ENCODE assay signal across 8 mouse cellular contexts in the genomic region with DNA sequence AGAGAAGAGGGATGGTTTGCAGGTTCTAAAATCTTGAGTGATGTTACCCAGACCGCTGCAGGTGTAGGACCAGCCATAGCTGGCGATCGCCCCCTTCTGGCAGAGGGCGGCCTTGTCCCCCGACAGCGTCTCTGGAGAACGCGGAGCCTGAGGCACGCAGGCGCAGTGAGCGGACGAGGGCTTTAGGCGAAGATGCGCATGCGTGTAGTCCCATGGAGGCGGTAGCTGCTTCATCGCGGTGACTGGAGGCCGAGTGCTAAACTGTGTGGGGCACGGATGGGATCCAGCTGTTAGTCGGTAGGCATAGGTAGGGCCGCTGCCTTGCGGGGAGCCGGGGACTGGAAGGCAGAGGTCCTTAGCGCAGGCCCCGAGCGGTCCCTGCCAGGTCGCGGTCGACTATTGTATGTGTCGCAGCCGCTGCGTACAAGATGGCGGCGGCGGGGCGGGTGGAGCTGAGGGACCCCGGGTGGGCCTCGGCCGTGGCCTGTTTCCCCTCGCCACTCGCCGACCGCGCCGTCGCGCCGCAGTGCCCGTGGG. TPM values are rescaled to one million over a fixed set of nuclear protein-coding genes. Genes with fewer than 3 reads are reported as not detected.
A peak's percentile ranks its signal among the peaks of the same experiment; 100 is the strongest.
DNase-seq lines count a peak whose midpoint lies in the region; ATAC-seq and TF ChIP-seq lines count a peak whose summit lies in the region.

No protein-coding gene starts in this region.

- peak; percentile 84 for ATAC-seq in activated CD4-positive, CD25-positive, alpha-beta regulatory T cell, adult 4 months

- H3K27me3 ChIP-seq in megakaryocyte, embryonic 14.5 days (replicated peaks) = peaks cover 2% of the 10 kb centered on the region

- H3K27ac ChIP-seq in cortical plate, adult 2 months (ENCODE audit: insufficient read depth, low read length) = peak overlapping the region; percentile 83

- peak; percentile 87 for TF ChIP-seq CTCF in cortical plate, adult 2 months (IDR thresholded peaks at IDR 0.05; ENCODE audit: extremely low read depth, insufficient read depth, low read length)

- H3K9me3 ChIP-seq in megakaryocyte, embryonic 14.5 days = no peaks in the 10 kb centered on the region

- TF ChIP-seq POLR2A in cortical plate, adult 2 months (IDR thresholded peaks at IDR 0.05; ENCODE audit: extremely low read depth, insufficient read depth, low read length) = peak; percentile 99

- peak; percentile 97 for DNase-seq in gastrocnemius, adult 8-10 months (ENCODE audit: low spot score in 2 of 2)
- DNase-seq in hindlimb bud, embryonic 11.5 days (ENCODE audit: extremely low spot score, low read depth, low spot score) = peak; percentile 93
- peak; percentile 95 to 98 for DNase-seq in left cerebral cortex, adult 8-10 months (ENCODE audit: low spot score in 2 of 2)
- DNase-seq in right cerebral cortex, postnatal 10 days (ENCODE audit: low spot score in 2 of 2) = peak; percentile 97 to 99
- DNase-seq in urinary bladder, postnatal 25 days (ENCODE audit: low spot score) = peak; percentile 99

- H3K36me3 ChIP-seq in megakaryocyte, embryonic 14.5 days (replicated peaks; ENCODE audit: low read length) = no peaks in the 10 kb centered on the region

- peak overlapping the region; percentile 61 for H3K4me3 ChIP-seq in cortical plate, adult 2 months (ENCODE audit: insufficient read depth, low read length)
- H3K4me3 ChIP-seq in megakaryocyte, embryonic 14.5 days (replicated peaks) = peak overlapping the region; percentile 90

- H3K4me1 ChIP-seq in cortical plate, adult 2 months (ENCODE audit: control insufficient read depth, insufficient read depth, low read length) = no peaks in the 10 kb centered on the region
- H3K4me1 ChIP-seq in megakaryocyte, embryonic 14.5 days = peaks cover 5% of the 10 kb centered on the region

RNA-seq across cellular contexts. Expression of a gene that starts 47.3 kb away (rescaled TPM):
- polyA plus RNA-seq in activated CD4-positive, CD25-positive, alpha-beta regulatory T cell, adult 4 months (2017; shearing (Covaris generic)) = 100 to 1,000 TPM; 114 to 116 TPM
- polyA plus RNA-seq in cortical plate, adult 2 months (2012; rRNA removed) = 50.8 and 58.4 TPM in 2 replicates
- total RNA-seq in gastrocnemius, adult 8-10 months (2022) = 10 to 100 TPM; 32.2 to 49.2 (median 42.0) TPM
- 100 to 1,000 TPM; 115 to 139 (median 131) TPM for total RNA-seq in left cerebral cortex, adult 8-10 months (2022)
- polyA plus RNA-seq in megakaryocyte, embryonic 14.5 days (2012; ENCODE audit: insufficient read depth, low replicate concordance) = 2.5 TPM in 1 of 2 replicates, not detected in the other

Comparison
In these comparisons a context has a peak if more than half of its experiments do, and no peak if none do; other contexts are left out.
1. Peak in every context shown above with its lines: DNase-seq, ATAC-seq, H3K4me3 ChIP-seq and H3K27ac ChIP-seq.